Mouse (Mus musculus) CH12.LX (cell line): ENCODE results near the gene Zfp1. TPM values are rescaled to one million over a fixed set of nuclear protein-coding genes. Genes with fewer than 3 reads are reported as not detected.

Experiments used
- DNase-seq: peaks from one replicate; pipeline ENCODE4 v3.0.0-alpha.2; 2013; ENCODE audit errors: extremely low read depth
- H3K27ac ChIP-seq: 2 replicates; pipeline ENCODE4 v1.5.1; 2012; ENCODE audit warnings: low read depth, mild to moderate bottlenecking, control low read depth, moderate library complexity; ENCODE audit not compliant: insufficient read depth
- H3K27me3 ChIP-seq: replicated peaks from 2 replicates; pipeline ENCODE3; 2012; ENCODE audit warnings: inconsistent platforms
- H3K36me3 ChIP-seq, 2 experiments: replicated peaks in 1 of 2; 2 replicates each; pipeline versions ENCODE3 to v1.6.1; 2012; ENCODE audit warnings: inconsistent platforms in 1 of 2, low read length in 1 of 2, mild to moderate bottlenecking in 1 of 2, mixed read lengths in 1 of 2, moderate library complexity in 1 of 2; ENCODE audit not compliant: control insufficient read depth in 1 of 2, insufficient read depth in 1 of 2
- H3K4me1 ChIP-seq, 2 experiments: 2 replicates each; pipeline ENCODE4 v1.6.1; 2012; ENCODE audit warnings: inconsistent platforms in 1 of 2, moderate library complexity in 1 of 2; ENCODE audit not compliant: insufficient read depth in 2 of 2, control insufficient read depth in 1 of 2
- H3K4me2 ChIP-seq: 2 replicates; pipeline ENCODE4 v1.6.1; 2012; ENCODE audit warnings: low read depth, mild to moderate bottlenecking, control low read depth; ENCODE audit not compliant: poor library complexity, insufficient read depth, severe bottlenecking
- H3K4me3 ChIP-seq, 3 experiments: fragments of 150-350 bp in 1 of 3; sonication (generic) in 1 of 3; replicated peaks in 1 of 3; 2 replicates each; pipeline versions ENCODE3 to v1.5.1; 2011 to 2012; ENCODE audit warnings: low read depth in 2 of 3, low read length in 2 of 3, mild to moderate bottlenecking in 2 of 3, moderate library complexity in 2 of 3, control low read depth in 1 of 3, improper control_type of control experiment in 1 of 3, inconsistent platforms in 1 of 3, mixed read lengths in 1 of 3; ENCODE audit not compliant: poor library complexity in 1 of 3
- H3K79me2 ChIP-seq: replicated peaks from 2 replicates; pipeline ENCODE4 v1.6.1; 2012; ENCODE audit warnings: mild to moderate bottlenecking, moderate library complexity; ENCODE audit not compliant: control insufficient read depth, poor library complexity, insufficient read depth, severe bottlenecking; ENCODE audit errors: extremely low read depth
- H3K9ac ChIP-seq: 2 replicates; pipeline ENCODE4 v1.6.1; 2012; ENCODE audit warnings: low read depth, mild to moderate bottlenecking, control low read depth, moderate library complexity; ENCODE audit not compliant: insufficient read depth
- H3K9me3 ChIP-seq: replicated peaks from 2 replicates; pipeline ENCODE3; 2012; ENCODE audit warnings: low read length, inconsistent platforms, mixed read lengths
- BHLHE40 ChIP-seq: IDR thresholded peaks from 2 replicates; pipeline ENCODE4 v1.6.1; 2011; ENCODE audit warnings: mild to moderate bottlenecking, low read depth, low read length, improper control_type of control experiment
- CHD2 ChIP-seq: IDR thresholded peaks from 2 replicates; pipeline ENCODE4 v1.6.1; 2011; ENCODE audit warnings: low read length, improper control_type of control experiment
- GABPA ChIP-seq: IDR thresholded peaks from 2 replicates; pipeline ENCODE4 v1.6.1; 2012; ENCODE audit warnings: low read depth, low read length, improper control_type of control experiment, inconsistent platforms; ENCODE audit not compliant: insufficient replicate concordance
- HCFC1 ChIP-seq: IDR thresholded peaks from 2 replicates; pipeline ENCODE4 v1.6.1; 2012; ENCODE audit warnings: low read depth, mild to moderate bottlenecking, inconsistent platforms, low read length, improper control_type of control experiment
- JUN ChIP-seq: IDR thresholded peaks from 2 replicates; pipeline ENCODE4 v1.6.1; 2011; ENCODE audit warnings: low read depth, mild to moderate bottlenecking, low read length, improper control_type of control experiment, moderate library complexity; ENCODE audit not compliant: insufficient read depth
- MAFK ChIP-seq: IDR thresholded peaks from 2 replicates; pipeline ENCODE4 v1.6.1; 2011; ENCODE audit warnings: low read length, improper control_type of control experiment; ENCODE audit not compliant: insufficient replicate concordance
- MAZ ChIP-seq: IDR thresholded peaks from 2 replicates; pipeline ENCODE4 v1.6.1; 2012; ENCODE audit warnings: low read depth, mild to moderate bottlenecking, inconsistent platforms, low read length, improper control_type of control experiment, moderate library complexity
- MXI1 ChIP-seq: IDR thresholded peaks from 2 replicates; pipeline ENCODE4 v1.6.1; 2011; ENCODE audit warnings: mild to moderate bottlenecking, low read depth, low read length, improper control_type of control experiment
- MYC ChIP-seq: IDR thresholded peaks from 2 replicates; pipeline ENCODE4 v1.6.1; 2011; ENCODE audit warnings: low read depth, mild to moderate bottlenecking, improper control_type of control experiment, low read length
- POLR2A ChIP-seq: IDR thresholded peaks from 2 replicates; pipeline ENCODE4 v1.6.1; 2011; ENCODE audit warnings: low read depth, mild to moderate bottlenecking, improper control_type of control experiment, low read length
- POLR2AphosphoS2 ChIP-seq: IDR thresholded peaks from 2 replicates; pipeline ENCODE4 v1.6.1; 2011; ENCODE audit warnings: low read depth, low read length, improper control_type of control experiment
- RCOR1 ChIP-seq: conservative IDR thresholded peaks from 2 replicates; pipeline ENCODE4 v1.6.1; 2012; ENCODE audit warnings: low read depth, mild to moderate bottlenecking, inconsistent platforms, low read length, improper control_type of control experiment
- SMC3 ChIP-seq: IDR thresholded peaks from 2 replicates; pipeline ENCODE4 v1.6.1; 2011; ENCODE audit warnings: low read depth, low read length, improper control_type of control experiment
- ZKSCAN1 ChIP-seq: IDR thresholded peaks from 2 replicates; pipeline ENCODE4 v1.6.1; 2012; ENCODE audit warnings: low read depth, inconsistent platforms, low read length, improper control_type of control experiment, borderline replicate concordance
- ZMIZ1 ChIP-seq: IDR thresholded peaks from 2 replicates; pipeline ENCODE4 v1.6.1; 2012; ENCODE audit warnings: low read depth, mild to moderate bottlenecking, inconsistent platforms, low read length, improper control_type of control experiment
- dilution Hi-C: fragments of 300-500 bp; cut with MboI; formaldehyde crosslinking; loops from 2 replicates; pipeline ENCODE4 v1.14.3; 2020; ENCODE audit warnings: low sequenced_read_pairs; ENCODE audit not compliant: extremely low pct_unique_long_range_greater_than_20kb, extremely low pct_ligation_motif_present
- in situ Hi-C: fragments of 300-500 bp; cut with MboI; formaldehyde crosslinking; loops from 3 replicates; pipeline ENCODE4 v1.14.3; 2019; ENCODE audit warnings: low sequenced_read_pairs, low pct_ligation_motif_present, low pct_unique_long_range_greater_than_20kb, mixed read lengths
- polyA plus RNA-seq: library from polyadenylated mRNA; unstranded; fragments of >175 nt; gene quantifications from 2 replicates; pipeline ENCODE4 v1.2.1, GENCODE M21; 2012; ENCODE audit warnings: low read depth; ENCODE audit not compliant: insufficient read length
- total RNA-seq, 2 experiments: library from RNA; depleted of rRNA; stranded (reverse); fragments of 300-350 nt in 1 of 2; fragments of >200 nt in 1 of 2; gene quantifications; 2 replicates each; pipeline ENCODE4 v1.2.3; 2012 to 2014

Gene Zfp1
- total and polyA plus RNA-seq, 3 experiments = 9.2 to 16.7 (median 14.5) TPM

GRCm38 (mm10) chr8:111618273-111618672 is 24.9 kb upstream of the Zfp1 start:
- no peak overlapping the region for H3K9ac ChIP-seq
- H3K36me3 ChIP-seq = peaks cover 0 to 53% of the 10 kb centered on the region in 2 experiments
- DNase-seq = no peak
- H3K9me3 ChIP-seq = no peaks in the 10 kb centered on the region
- H3K4me1 ChIP-seq = no peaks in the 10 kb centered on the region
- in situ Hi-C loops (no loop called here), dilution Hi-C loops (no loop called here)
- H3K27me3 ChIP-seq = no peaks in the 10 kb centered on the region
- H3K4me3 ChIP-seq = no peak overlapping the region
- no peaks in the 10 kb centered on the region for H3K79me2 ChIP-seq
- no peak overlapping the region for H3K27ac ChIP-seq
- H3K4me2 ChIP-seq = no peak overlapping the region
- TF ChIP-seq JUN (no peak), CHD2 (no peak), MAZ (no peak), MAFK (no peak), GABPA (no peak), POLR2A (no peak), RCOR1 (no peak)

GRCm38 (mm10) chr8:111619936-111620335 is 23.3 kb upstream of the Zfp1 start:
- in situ Hi-C loops (loop anchor here (10.0 kb wide), 1 partner anchor 275 kb away; no protein-coding TSS in a partner anchor), dilution Hi-C loops (no loop called here)
- Histone ChIP-seq H3K4me2 (no peak overlapping the region), H3K4me1 (peaks cover 0 to 12% of the 10 kb centered on the region in 2 experiments; a peak in 2 of 4 replicates), H3K27me3 (no peaks in the 10 kb centered on the region), H3K79me2 (no peaks in the 10 kb centered on the region), H3K36me3 (peaks cover 0 to 48% of the 10 kb centered on the region in 2 experiments), H3K9me3 (no peaks in the 10 kb centered on the region), H3K27ac (no peak overlapping the region), H3K9ac (no peak overlapping the region), H3K4me3 (no peak overlapping the region)
- no peak for DNase-seq
- TF ChIP-seq ZMIZ1 = no peak

- Histone ChIP-seq H3K79me2 (no peaks in the 10 kb centered on the region), H3K27ac (no peak overlapping the region), H3K4me2 (no peak overlapping the region), H3K9ac (no peak overlapping the region), H3K9me3 (no peaks in the 10 kb centered on the region), H3K27me3 (no peaks in the 10 kb centered on the region), H3K36me3 (peaks cover 0 to 44% of the 10 kb centered on the region in 2 experiments), H3K4me1 (peaks cover 0 to 19% of the 10 kb centered on the region in 2 experiments; a peak in 2 of 4 replicates), H3K4me3 (no peak overlapping the region)
- TF ChIP-seq POLR2AphosphoS2 = no peak
- TF ChIP-seq HCFC1 = no peak
- TF ChIP-seq BHLHE40 = no peak
- no peak for TF ChIP-seq SMC3
- TF ChIP-seq GABPA = no peak
- no peak for TF ChIP-seq ZKSCAN1
- no peak for TF ChIP-seq MYC
- no peak for TF ChIP-seq MXI1
- no peak for DNase-seq
- in situ Hi-C loops = loop anchor here (10.0 kb wide), 1 partner anchor 277 kb away; no protein-coding TSS in a partner anchor
- dilution Hi-C loops = no loop called here
These were observed 21.1 kb upstream of the Zfp1 start for GRCm38 (mm10) chr8:111622104-111622503.
